In the genomic region with DNA sequence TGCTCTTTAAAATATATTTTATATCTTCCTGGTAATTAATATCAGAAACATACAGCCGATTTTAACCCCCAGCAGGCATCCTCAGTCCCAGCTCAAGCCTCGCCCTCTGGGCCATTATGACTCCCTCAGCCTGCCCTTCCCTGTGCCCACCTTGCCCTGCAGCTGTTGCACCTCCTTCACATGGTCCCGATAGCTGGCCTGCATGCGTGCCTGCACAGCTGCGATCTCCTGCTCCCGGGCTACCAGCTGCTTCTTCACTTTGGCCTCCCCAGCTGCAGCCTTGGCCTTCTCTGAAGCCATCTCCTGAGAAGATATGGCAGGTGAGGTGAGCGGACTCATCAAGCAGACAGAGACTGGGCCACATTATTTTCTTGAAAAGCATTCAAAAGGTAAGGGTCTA, we compare ENCODE assay signal across 25 mouse cellular contexts.
"Had no signal": no experiment of that assay in that cellular context is flagged by ENCODE, and none has a peak within 500 bp of the region (broad histone marks: within the 10 kb centered on the region; RNA-seq: fewer than 3 reads in every experiment).

No protein-coding gene starts in this region.

- DNase-seq: cerebellum, adult 8-10 months; cerebellum, adult 9-10 months; cerebellum, adult 9-11 months; cerebellum, postnatal 14 days; cerebellum, postnatal 25 days; cerebellum, postnatal 36 days; embryo, embryonic 11 days; forebrain, postnatal 0 days; gastrocnemius, adult 2 months; gastrocnemius, postnatal 10 days; gastrocnemius, postnatal 14 days; gastrocnemius, postnatal 25 days; gastrocnemius, postnatal 36 days; heart, adult 11 months; heart, adult 18-20 months; heart, adult 2 months had no signal

- H3K4me3 ChIP-seq: embryonic facial prominence, embryonic 10.5 days; embryonic facial prominence, embryonic 12.5 days; embryonic facial prominence, embryonic 13.5 days; embryonic facial prominence, embryonic 15.5 days; erythroblast, embryonic 14.5 days; forebrain, embryonic 10.5 days; forebrain, embryonic 12.5 days; forebrain, embryonic 13.5 days; forebrain, embryonic 15.5 days; gastrocnemius, adult 2 months; heart, adult 2 months had no signal

- H3K27ac ChIP-seq: embryonic facial prominence, embryonic 10.5 days; embryonic facial prominence, embryonic 12.5 days; embryonic facial prominence, embryonic 13.5 days; embryonic facial prominence, embryonic 15.5 days; forebrain, embryonic 10.5 days; forebrain, embryonic 12.5 days; forebrain, embryonic 13.5 days; forebrain, embryonic 15.5 days; gastrocnemius, adult 2 months; heart, adult 2 months had no signal

- H3K27me3 ChIP-seq: embryonic facial prominence, embryonic 12.5 days; embryonic facial prominence, embryonic 13.5 days; embryonic facial prominence, embryonic 15.5 days; forebrain, embryonic 12.5 days; forebrain, embryonic 13.5 days; forebrain, embryonic 15.5 days had no signal

- H3K4me1 ChIP-seq: embryonic facial prominence, embryonic 10.5 days; embryonic facial prominence, embryonic 12.5 days; embryonic facial prominence, embryonic 13.5 days; embryonic facial prominence, embryonic 15.5 days; forebrain, embryonic 10.5 days; forebrain, embryonic 12.5 days; forebrain, embryonic 13.5 days; forebrain, embryonic 15.5 days had no signal

- H3K4me2 ChIP-seq: embryonic facial prominence, embryonic 12.5 days; embryonic facial prominence, embryonic 13.5 days; embryonic facial prominence, embryonic 15.5 days; forebrain, embryonic 12.5 days; forebrain, embryonic 13.5 days; forebrain, embryonic 15.5 days had no signal
